Mouse (Mus musculus) hindbrain, embryonic 16.5 days (tissue): ENCODE results near the gene Iars. TPM values are rescaled to one million over a fixed set of nuclear protein-coding genes. Genes with fewer than 3 reads are reported as not detected.

Experiments used
- ATAC-seq: fragments of 200-750 bp; cut with Nextera tagmentation; 2 replicates; pipeline ENCODE4 v1.8.0; 2017; ENCODE audit warnings: moderate TSS enrichment, moderate library complexity
- H3K27ac ChIP-seq: fragments of 300-500 bp; sonication (generic); 2 replicates; pipeline ENCODE4 v1.5.1; 2014; ENCODE audit warnings: low read depth, mild to moderate bottlenecking, control low read depth, low read length, moderate library complexity
- H3K27me3 ChIP-seq: fragments of 300-500 bp; sonication (generic); replicated peaks from 2 replicates; pipeline ENCODE4 v1.6.1; 2014; ENCODE audit warnings: low read length; ENCODE audit not compliant: control insufficient read depth, insufficient read depth
- H3K36me3 ChIP-seq: fragments of 300-500 bp; sonication (generic); 2 replicates; pipeline ENCODE4 v1.6.1; 2014; ENCODE audit warnings: mild to moderate bottlenecking, low read length, moderate library complexity, mixed read lengths; ENCODE audit not compliant: control insufficient read depth, insufficient read depth
- H3K4me1 ChIP-seq: fragments of 300-500 bp; sonication (generic); 2 replicates; pipeline ENCODE4 v1.6.1; 2014; ENCODE audit warnings: low read depth, low read length; ENCODE audit not compliant: control insufficient read depth, insufficient read depth
- H3K4me2 ChIP-seq: fragments of 300-500 bp; sonication (generic); 2 replicates; pipeline ENCODE4 v1.6.1; 2014; ENCODE audit warnings: mild to moderate bottlenecking, low read length, control low read depth, moderate library complexity
- H3K4me3 ChIP-seq: fragments of 300-500 bp; sonication (generic); 2 replicates; pipeline ENCODE4 v1.5.1; 2014; ENCODE audit warnings: mild to moderate bottlenecking, low read length, control low read depth, moderate library complexity
- H3K9ac ChIP-seq: fragments of 300-500 bp; sonication (generic); 2 replicates; pipeline ENCODE4 v1.6.1; 2014; ENCODE audit warnings: low read depth, mild to moderate bottlenecking, control low read depth, low read length, moderate library complexity
- H3K9me3 ChIP-seq: fragments of 300-500 bp; sonication (generic); 2 replicates; pipeline ENCODE4 v1.6.1; 2014; ENCODE audit warnings: mild to moderate bottlenecking, low read length, moderate library complexity; ENCODE audit not compliant: control insufficient read depth
- WGBS: fragments of 180-500 bp; shearing (Covaris S2); extraction: QIAGEN DNeasy Blood & Tissue Kit; methylation state at CpG from one replicate; pipeline ENCODE4 v1.1.7; 2014; 5-methylcytosine and 5-hydroxymethylcytosine counted together
- polyA plus RNA-seq: library from polyadenylated mRNA; unstranded; fragments of >200 nt; fragmentation: Nextera tagmentation; extraction: Ambion mirVana; gene quantifications from 2 replicates; pipeline ENCODE4 v1.2.1, GENCODE M21; 2015

Iars gene
- polyA plus RNA-seq, 1 experiment from 2014 or later, result 47.3 TPM

DNA sequence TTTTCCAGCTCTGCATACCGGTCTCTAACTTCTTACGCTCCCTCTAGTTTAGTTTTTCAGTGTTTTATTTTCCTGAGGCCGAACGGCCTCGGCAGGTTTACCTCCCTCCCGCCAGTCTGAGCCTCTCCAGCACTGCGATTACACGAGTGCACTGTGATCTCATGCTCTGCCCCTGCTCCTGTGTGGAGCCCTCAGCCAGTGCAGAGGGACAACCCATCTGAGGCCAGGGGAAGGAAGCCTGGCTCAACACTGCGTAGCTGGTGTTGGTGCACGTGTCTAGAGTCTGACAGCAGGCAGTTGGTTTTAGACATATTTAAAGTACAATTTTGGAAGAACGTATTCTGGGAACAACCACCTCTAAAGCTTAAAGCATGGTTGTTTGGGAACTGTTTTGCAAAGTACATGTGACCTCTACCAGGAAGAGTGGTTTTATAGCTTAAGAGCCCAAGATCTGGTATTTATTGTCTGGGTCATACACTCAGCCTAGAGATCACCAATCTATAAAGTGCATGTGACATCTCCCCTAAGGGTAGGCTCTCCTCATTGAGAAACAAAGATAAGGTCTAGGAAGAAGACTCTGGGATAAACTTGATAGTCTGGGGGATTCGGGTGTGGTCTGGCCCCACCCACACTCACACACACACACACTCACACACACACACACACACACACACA lies 30.3 kb downstream of the Iars start:
- no peak overlapping the region for H3K4me2 ChIP-seq
- H3K27me3 ChIP-seq, result no peaks in the 10 kb centered on the region
- peaks cover 53% of the 10 kb centered on the region for H3K36me3 ChIP-seq
- ATAC-seq, result no peak
- no peak overlapping the region for H3K4me3 ChIP-seq
- no peaks in the 10 kb centered on the region for H3K9me3 ChIP-seq
- H3K27ac ChIP-seq, result no peak overlapping the region
- 97% methylated on average over 12 of the region's 12 CpGs for whole genome bisulfite sequencing
- no peaks in the 10 kb centered on the region for H3K4me1 ChIP-seq
- no peak overlapping the region for H3K9ac ChIP-seq

DNA sequence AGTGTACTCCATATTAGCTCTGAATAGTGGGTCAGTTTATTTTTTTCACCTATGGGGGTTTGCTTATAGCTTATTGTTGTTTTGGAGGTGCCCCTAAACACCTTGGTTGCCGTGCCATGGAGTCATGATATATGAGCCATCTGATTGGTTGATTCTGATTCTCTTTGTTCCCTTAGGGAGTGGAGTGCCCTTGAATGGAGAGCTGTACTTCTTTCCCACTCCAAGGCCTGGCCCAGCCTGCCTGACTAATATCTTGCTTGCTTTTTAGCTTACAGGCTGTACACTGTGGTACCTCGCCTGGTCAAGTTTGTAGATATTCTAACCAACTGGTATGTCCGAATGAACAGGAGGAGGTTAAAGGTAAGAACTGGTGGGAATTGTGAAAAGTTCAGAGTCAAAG lies 37.4 kb downstream of the Iars start:
- Histone ChIP-seq H3K4me1 (no peaks in the 10 kb centered on the region), H3K4me3 (no peak overlapping the region), H3K9me3 (no peaks in the 10 kb centered on the region), H3K27me3 (no peaks in the 10 kb centered on the region), H3K4me2 (no peak overlapping the region), H3K27ac (no peak overlapping the region), H3K36me3 (peaks cover 70% of the 10 kb centered on the region), H3K9ac (no peak overlapping the region)
- 85% methylated on average over 3 of the region's 3 CpGs for WGBS
- no peak for ATAC-seq

DNA sequence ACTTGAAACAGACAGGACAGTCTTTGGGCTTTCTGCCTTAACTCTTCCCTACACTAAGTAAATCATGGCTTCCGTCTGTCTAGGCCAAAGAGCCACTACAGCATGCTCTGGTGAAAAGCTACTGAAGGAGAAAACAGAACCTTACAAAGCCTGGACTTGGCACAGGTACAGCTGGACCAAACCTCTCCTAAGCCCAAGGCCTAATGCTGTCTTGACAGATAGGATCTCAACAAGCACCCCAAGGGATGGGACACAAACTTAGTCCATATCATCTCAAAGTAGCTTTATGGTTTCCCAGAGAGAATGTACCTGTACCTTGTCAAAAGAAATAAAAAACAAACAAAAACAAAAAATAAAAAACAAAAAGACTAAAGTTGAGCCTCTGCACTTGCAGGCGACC lies 54.5 kb downstream of the Iars start:
- 94% methylated on average over 2 of the region's 2 CpGs for WGBS
- Histone ChIP-seq H3K4me1 (no peaks in the 10 kb centered on the region), H3K36me3 (peaks cover 30% of the 10 kb centered on the region), H3K9ac (no peak overlapping the region), H3K4me2 (no peak overlapping the region), H3K4me3 (no peak overlapping the region), H3K9me3 (no peaks in the 10 kb centered on the region), H3K27me3 (no peaks in the 10 kb centered on the region), H3K27ac (no peak overlapping the region)
- ATAC-seq, result no peak

DNA sequence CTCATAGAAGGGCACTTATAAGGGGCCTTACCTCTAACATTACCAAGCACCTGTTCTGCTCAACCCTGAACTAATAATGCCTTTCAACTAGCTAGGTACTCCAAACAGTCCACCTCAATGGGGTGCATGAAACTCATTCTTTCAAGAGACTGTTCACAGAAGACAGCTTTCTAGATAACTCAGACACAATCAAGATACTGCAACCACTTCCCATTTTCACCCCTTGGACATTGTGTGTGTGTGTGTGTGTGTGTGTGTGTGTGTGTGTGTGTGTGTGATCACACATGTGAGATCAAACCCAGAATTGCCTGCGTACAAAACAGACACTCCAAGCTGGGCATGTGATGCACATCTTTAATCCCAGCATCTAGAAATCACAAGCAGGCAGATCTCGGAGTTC lies 56.1 kb downstream of the Iars start:
- H3K27me3 ChIP-seq, result no peaks in the 10 kb centered on the region
- peaks cover 14% of the 10 kb centered on the region for H3K36me3 ChIP-seq
- H3K27ac ChIP-seq, result no peak overlapping the region
- H3K4me1 ChIP-seq, result no peaks in the 10 kb centered on the region
- no peak overlapping the region for H3K4me2 ChIP-seq
- H3K9ac ChIP-seq, result no peak overlapping the region
- no peak for ATAC-seq
- H3K9me3 ChIP-seq, result no peaks in the 10 kb centered on the region
- H3K4me3 ChIP-seq, result no peak overlapping the region
- WGBS, result 93% methylated on average over 2 of the region's 2 CpGs

DNA sequence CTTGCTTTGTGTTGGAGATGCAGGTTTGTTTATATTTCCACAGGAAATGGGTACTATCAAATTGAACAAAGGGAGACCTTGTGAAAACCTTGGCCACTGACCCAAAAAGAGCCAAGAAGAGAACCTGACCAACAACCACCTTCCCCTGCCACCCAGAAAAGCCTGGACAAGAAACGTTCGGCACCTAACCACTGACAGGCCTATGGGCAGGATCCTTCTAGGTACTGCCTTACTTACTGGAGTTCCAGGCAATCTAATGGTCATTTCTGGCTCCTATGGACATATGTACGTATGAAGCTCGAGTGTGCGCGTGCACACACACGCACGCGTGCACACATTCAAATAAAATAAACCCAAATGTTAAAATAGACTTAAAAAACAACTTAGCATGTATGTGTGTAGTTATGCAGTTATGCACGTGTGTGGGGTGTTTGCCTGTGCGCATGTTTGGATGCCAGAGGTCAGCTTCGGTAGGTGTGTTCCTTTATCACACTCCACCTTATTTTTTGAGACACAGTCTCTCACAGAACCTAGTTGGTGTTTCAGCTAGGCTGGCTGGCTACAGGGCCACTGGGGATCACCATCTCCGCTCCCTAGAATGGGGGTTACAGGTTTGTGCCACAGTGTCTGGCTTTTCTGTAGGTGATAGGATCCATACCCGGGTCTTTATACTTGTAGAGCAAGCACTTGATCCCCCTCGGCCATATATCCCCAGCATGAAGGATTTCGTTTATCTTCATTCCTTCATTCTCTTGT lies 59.6 kb downstream of the Iars start:
- Histone ChIP-seq H3K4me2 (no peak overlapping the region), H3K9ac (no peak overlapping the region), H3K36me3 (no peaks in the 10 kb centered on the region), H3K27ac (no peak overlapping the region), H3K27me3 (no peaks in the 10 kb centered on the region), H3K9me3 (no peaks in the 10 kb centered on the region), H3K4me3 (no peak overlapping the region), H3K4me1 (no peaks in the 10 kb centered on the region)
- ATAC-seq, result no peak
- WGBS, result 94% methylated on average over 16 of the region's 16 CpGs

DNA sequence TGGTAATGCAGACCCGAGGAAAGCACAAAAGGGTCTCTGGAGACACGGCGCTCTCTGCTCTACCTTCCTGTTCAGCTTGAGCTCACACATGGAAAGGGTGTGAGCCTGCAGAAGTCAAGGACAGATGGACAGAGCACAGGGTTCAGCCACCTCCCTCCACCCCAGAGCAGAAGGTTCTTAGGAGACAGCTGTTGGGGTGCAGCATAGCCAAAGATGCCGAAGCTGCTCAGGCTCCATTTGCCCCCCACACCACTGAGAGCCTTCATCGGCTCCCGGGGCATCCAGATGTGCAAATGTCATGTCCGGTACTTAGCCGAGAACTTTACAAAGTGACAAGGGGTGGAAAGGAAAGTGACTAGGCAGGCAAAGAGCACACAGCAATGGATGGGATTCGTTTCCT lies 74.7 kb downstream of the Iars start:
- Histone ChIP-seq H3K9me3 (no peaks in the 10 kb centered on the region), H3K36me3 (no peaks in the 10 kb centered on the region), H3K4me2 (no peak overlapping the region), H3K4me3 (no peak overlapping the region), H3K9ac (no peak overlapping the region), H3K27me3 (no peaks in the 10 kb centered on the region), H3K4me1 (no peaks in the 10 kb centered on the region), H3K27ac (no peak overlapping the region)
- no peak for ATAC-seq
- WGBS, result 91% methylated on average over 9 of the region's 9 CpGs

DNA sequence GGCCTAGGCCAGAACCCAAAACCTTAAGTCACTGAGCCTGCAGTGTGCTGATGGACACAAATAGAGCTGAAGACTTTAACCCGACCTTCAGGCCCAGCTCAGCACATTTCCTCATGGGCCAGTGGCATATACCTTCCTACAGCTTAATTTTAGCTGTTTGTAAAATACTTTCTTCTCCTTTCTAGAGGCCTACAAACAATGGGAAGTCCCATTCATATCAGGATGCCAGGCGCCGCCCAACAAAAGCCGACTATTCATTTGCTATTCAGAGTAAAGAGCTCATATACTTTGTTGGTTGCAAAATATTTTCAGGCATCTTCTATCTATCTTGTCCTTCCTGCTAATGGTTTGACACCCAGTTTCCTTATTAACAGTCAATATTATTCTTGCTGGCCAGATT lies 76.1 kb downstream of the Iars start:
- Histone ChIP-seq H3K9me3 (no peaks in the 10 kb centered on the region), H3K4me2 (no peak overlapping the region), H3K4me3 (no peak overlapping the region), H3K36me3 (no peaks in the 10 kb centered on the region), H3K27me3 (no peaks in the 10 kb centered on the region), H3K27ac (no peak overlapping the region), H3K9ac (no peak overlapping the region), H3K4me1 (no peaks in the 10 kb centered on the region)
- WGBS, result 88% methylated on average over 4 of the region's 4 CpGs
- ATAC-seq, result no peak

DNA sequence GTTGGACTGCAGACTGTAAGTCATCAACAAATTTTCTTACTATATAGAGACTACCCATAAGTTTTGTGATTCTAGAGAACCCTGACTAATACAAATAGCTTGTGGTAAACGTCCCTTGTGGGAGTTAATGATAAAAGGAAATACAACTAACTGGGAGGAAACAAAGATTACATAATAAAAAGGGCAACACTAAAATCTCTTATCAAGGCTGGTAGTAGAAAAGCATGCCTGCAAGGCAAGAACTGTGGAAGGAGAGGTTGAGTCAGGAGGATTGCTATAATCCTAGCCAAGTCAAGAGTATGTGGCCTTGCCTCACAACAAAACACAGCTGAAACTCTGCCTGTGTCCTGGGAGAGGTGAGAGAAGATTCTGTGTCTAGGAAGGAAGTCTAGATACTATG lies 78.8 kb downstream of the Iars start:
- Histone ChIP-seq H3K27me3 (no peaks in the 10 kb centered on the region), H3K36me3 (no peaks in the 10 kb centered on the region), H3K4me1 (no peaks in the 10 kb centered on the region), H3K9me3 (no peaks in the 10 kb centered on the region), H3K4me2 (no peak overlapping the region), H3K27ac (no peak overlapping the region), H3K9ac (no peak overlapping the region), H3K4me3 (no peak overlapping the region)
- WGBS, result 82% methylated on average over 1 of the region's 1 CpGs
- no peak for ATAC-seq

DNA sequence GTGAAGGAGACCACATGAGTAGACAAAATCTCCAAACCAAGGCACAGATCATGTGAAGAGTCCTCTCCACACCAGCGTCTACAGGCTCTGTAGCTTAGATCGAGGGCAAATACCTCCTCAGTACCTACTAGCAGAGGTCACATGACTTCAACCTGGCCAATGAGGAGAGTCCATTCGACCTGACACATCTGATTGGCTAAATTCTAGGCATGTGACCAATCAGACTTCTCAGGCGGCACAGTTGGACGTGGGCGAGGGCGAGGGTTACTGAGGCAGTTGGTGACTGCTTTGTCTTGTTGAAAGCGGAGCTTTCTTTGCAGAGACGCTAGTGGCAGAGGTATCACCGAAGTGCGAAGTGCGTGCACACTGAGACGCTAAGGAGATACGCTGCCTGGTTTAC lies 80.3 kb downstream of the Iars start:
- H3K9me3 ChIP-seq, result no peaks in the 10 kb centered on the region
- H3K36me3 ChIP-seq, result no peaks in the 10 kb centered on the region
- no peak overlapping the region for H3K4me2 ChIP-seq
- no peak for ATAC-seq
- H3K27me3 ChIP-seq, result no peaks in the 10 kb centered on the region
- no peaks in the 10 kb centered on the region for H3K4me1 ChIP-seq
- WGBS, result 88% methylated on average over 14 of the region's 14 CpGs
- no peak overlapping the region for H3K9ac ChIP-seq
- no peak overlapping the region for H3K4me3 ChIP-seq
- no peak overlapping the region for H3K27ac ChIP-seq
